Mouse (Mus musculus) hindlimb bud, embryonic 11.5 days (tissue): Measurements from ENCODE around the gene Cdca3.

Experiments
- DNase-seq: peaks from one replicate; pipeline ENCODE4 v3.0.0-alpha.2; 2012; ENCODE audit warnings: low read depth, low spot score; ENCODE audit errors: extremely low spot score

Cdca3 gene

GRCm38 (mm10) chr6:124863658-124864298 lies 34.4 kb downstream of the Cdca3 start, which contains the start of gene Gpr162:
Gene Gpr162 (minus strand): TSS chr6:124863983.
- DNase-seq, result no peak

GRCm38 (mm10) chr6:124865766-124866362 lies 36.5 kb downstream of the Cdca3 start:
- no peak for DNase-seq

- DNase-seq, result no peak
Measured at GRCm38 (mm10) chr6:124866560-124866959, 37.2 kb downstream of the Cdca3 start.

- DNase-seq, result no peak
Measured at GRCm38 (mm10) chr6:124874348-124874747, 45.0 kb downstream of the Cdca3 start.

- no peak for DNase-seq
Measured at GRCm38 (mm10) chr6:124879390-124879789, 50.0 kb downstream of the Cdca3 start.

- DNase-seq, result no peak
Measured at GRCm38 (mm10) chr6:124881821-124882220, 52.5 kb downstream of the Cdca3 start.
